Mouse (Mus musculus) kidney, embryonic 16.5 days (tissue): Measurements from ENCODE around the gene Gm20388. TPM values are rescaled to one million over a fixed set of nuclear protein-coding genes. Genes with fewer than 3 reads are reported as not detected.

ENCODE experiments used
- ATAC-seq: fragments of 200-750 bp; cut with Nextera tagmentation; 2 replicates; pipeline ENCODE4 v1.8.0; 2017; ENCODE audit warnings: moderate TSS enrichment; ENCODE audit not compliant: low FRiP score, low TSS enrichment
- H3K27ac ChIP-seq: fragments of 300-500 bp; sonication (generic); 2 replicates; pipeline ENCODE4 v1.5.1; 2014; ENCODE audit warnings: low read length
- H3K27me3 ChIP-seq: fragments of 300-500 bp; sonication (generic); 2 replicates; pipeline ENCODE4 v1.6.1; 2014; ENCODE audit warnings: low read length, control low read depth, mixed read lengths; ENCODE audit not compliant: insufficient read depth
- H3K36me3 ChIP-seq: fragments of 300-500 bp; sonication (generic); 2 replicates; pipeline ENCODE4 v1.6.1; 2014; ENCODE audit warnings: low read length, control low read depth, mixed read lengths; ENCODE audit not compliant: insufficient read depth
- H3K4me1 ChIP-seq: fragments of 300-500 bp; sonication (generic); 2 replicates; pipeline ENCODE4 v1.6.1; 2014; ENCODE audit warnings: low read length, control low read depth, mixed read lengths; ENCODE audit not compliant: insufficient read depth
- H3K4me2 ChIP-seq: fragments of 300-500 bp; sonication (generic); replicated peaks from 2 replicates; pipeline ENCODE4 v1.6.1; 2014; ENCODE audit warnings: low read depth, low read length
- H3K4me3 ChIP-seq: fragments of 300-500 bp; sonication (generic); 2 replicates; pipeline ENCODE4 v1.5.1; 2014; ENCODE audit warnings: mild to moderate bottlenecking, low read length
- H3K9ac ChIP-seq: fragments of 300-500 bp; sonication (generic); replicated peaks from 2 replicates; pipeline ENCODE4 v1.6.1; 2014; ENCODE audit warnings: low read length
- H3K9me3 ChIP-seq: fragments of 300-500 bp; sonication (generic); 2 replicates; pipeline ENCODE4 v1.6.1; 2016; ENCODE audit warnings: low read length, control low read depth
- WGBS: fragments of 180-500 bp; shearing (Covaris S2); extraction: QIAGEN DNeasy Blood & Tissue Kit; methylation state at CpG from one replicate; pipeline ENCODE4 v1.1.7; 2014; 5-methylcytosine and 5-hydroxymethylcytosine counted together
- polyA plus RNA-seq: library from polyadenylated mRNA; unstranded; fragments of >200 nt; fragmentation: Nextera tagmentation; extraction: Ambion mirVana; gene quantifications from 2 replicates; pipeline ENCODE4 v1.2.1, GENCODE M21; 2015

The Gm20388 gene
- polyA plus RNA-seq, 1 experiment from 2014 or later: 7.7 TPM

- 75% methylated on average over 2 of the region's 2 CpGs for WGBS
- H3K4me1 ChIP-seq: peaks cover 6% of the 10 kb centered on the region; the same call in 1 of the 2 replicates
- no peak overlapping the region for H3K9ac ChIP-seq
- H3K36me3 ChIP-seq: no peaks in the 10 kb centered on the region
- no peaks in the 10 kb centered on the region for H3K9me3 ChIP-seq
- no peak overlapping the region for H3K4me3 ChIP-seq
- H3K4me2 ChIP-seq: no peak overlapping the region
- no peak for ATAC-seq
- no peak overlapping the region for H3K27ac ChIP-seq
- H3K27me3 ChIP-seq: no peaks in the 10 kb centered on the region
Measured at GRCm38 (mm10) chr8:122945775-122946174, 3035.1 kb downstream of the Gm20388 start.

DNA sequence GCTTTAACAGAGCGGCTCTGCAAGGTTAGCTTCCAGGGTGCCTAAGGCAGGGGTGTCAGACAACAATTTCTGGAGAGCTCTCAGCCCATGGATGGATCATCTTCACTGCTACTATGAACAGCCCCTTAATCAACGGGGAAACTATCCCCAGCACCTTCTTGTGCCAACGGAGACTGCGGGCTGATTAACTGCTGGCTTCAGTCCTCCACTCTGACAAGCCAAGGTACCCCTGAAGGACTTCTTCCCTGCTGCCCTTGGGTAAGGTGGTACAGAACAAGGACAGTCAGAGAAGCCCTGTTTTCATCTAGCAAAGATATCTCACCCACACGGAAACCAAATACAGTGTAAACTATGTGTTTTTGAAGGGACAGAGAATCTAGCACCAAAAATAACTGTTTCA is 3039.1 kb downstream of the Gm20388 start:
- no peak for ATAC-seq
- 73% methylated on average over 5 of the region's 5 CpGs for WGBS
- no peak overlapping the region for H3K27ac ChIP-seq

GRCm38 (mm10) chr8:122951456-122951855 is 3040.8 kb downstream of the Gm20388 start:
- no peak overlapping the region for H3K9ac ChIP-seq
- no peak overlapping the region for H3K4me2 ChIP-seq
- no peak overlapping the region for H3K27ac ChIP-seq
- H3K27me3 ChIP-seq: no peaks in the 10 kb centered on the region
- no peak for ATAC-seq
- H3K4me1 ChIP-seq: peaks cover 10% of the 10 kb centered on the region; the same call in 1 of the 2 replicates
- no peak overlapping the region for H3K4me3 ChIP-seq
- H3K9me3 ChIP-seq: no peaks in the 10 kb centered on the region
- 90% methylated on average over 5 of the region's 5 CpGs for WGBS
- no peaks in the 10 kb centered on the region for H3K36me3 ChIP-seq

More for the DNA sequence above, 3039.1 kb downstream of the Gm20388 start:
- Histone ChIP-seq H3K4me3 (no peak overlapping the region), H3K9ac (no peak overlapping the region; the same call in 1 of the 2 replicates), H3K4me2 (no peak overlapping the region), H3K4me1 (peaks cover 10% of the 10 kb centered on the region; the same call in 1 of the 2 replicates), H3K9me3 (no peaks in the 10 kb centered on the region), H3K36me3 (no peaks in the 10 kb centered on the region), H3K27me3 (no peaks in the 10 kb centered on the region)

DNA sequence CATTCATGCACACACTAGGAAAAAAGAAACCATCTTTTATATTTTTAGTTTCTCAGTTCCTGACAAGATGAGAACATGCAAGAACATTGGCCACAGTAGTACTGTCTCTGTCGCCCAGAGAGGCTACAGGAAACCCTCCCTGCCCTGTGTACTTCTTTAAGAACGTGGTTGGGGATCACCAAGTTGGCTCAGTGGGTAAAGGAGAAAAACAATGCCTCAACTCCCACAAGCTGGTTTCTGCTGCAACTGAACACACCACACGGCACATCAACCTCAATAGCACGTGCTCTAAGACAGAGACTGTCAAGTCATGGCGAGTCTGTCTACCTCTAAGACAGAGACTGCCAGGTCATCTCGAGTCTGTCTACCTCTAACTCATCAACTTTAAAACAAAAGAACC is 3042.4 kb downstream of the Gm20388 start:
- Histone ChIP-seq H3K27me3 (no peaks in the 10 kb centered on the region), H3K9ac (no peak overlapping the region), H3K27ac (no peak overlapping the region), H3K4me1 (peaks cover 10% of the 10 kb centered on the region; the same call in 1 of the 2 replicates), H3K36me3 (no peaks in the 10 kb centered on the region), H3K9me3 (no peaks in the 10 kb centered on the region), H3K4me2 (no peak overlapping the region), H3K4me3 (no peak overlapping the region)
- 87% methylated on average over 6 of the region's 6 CpGs for WGBS
- no peak for ATAC-seq

DNA sequence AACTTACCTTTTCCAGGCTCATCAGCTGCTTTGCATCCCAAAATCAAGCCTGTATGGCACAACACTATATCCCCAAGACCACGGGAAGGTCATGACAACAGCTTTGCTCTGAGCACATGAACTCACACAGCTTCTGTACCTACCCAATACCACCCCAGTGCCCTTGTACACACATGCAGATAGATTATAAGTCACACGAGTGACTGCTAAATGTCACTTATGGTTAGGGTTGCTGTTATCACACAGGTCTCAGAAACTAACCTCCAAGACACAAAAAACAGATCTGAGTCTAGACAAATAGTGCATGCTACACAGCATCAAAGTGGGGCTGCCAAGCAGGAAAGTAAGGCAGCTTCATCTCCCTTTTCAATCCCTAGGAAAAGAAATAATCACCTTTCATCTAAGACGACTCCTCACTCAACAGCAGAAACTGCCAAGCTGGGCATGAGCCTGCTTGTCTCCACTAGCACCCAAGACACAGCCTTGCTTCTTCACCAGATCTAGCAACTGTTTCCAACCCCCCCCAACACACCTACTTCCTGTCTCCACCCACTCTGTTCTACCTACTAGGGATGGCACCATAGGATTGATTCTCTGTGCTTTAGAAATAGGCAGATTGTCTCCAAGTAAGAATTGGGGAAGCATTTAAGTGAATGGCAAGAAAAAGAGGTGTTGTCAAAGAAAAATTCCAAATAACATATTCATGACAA is 3043.6 kb downstream of the Gm20388 start:
- H3K9ac ChIP-seq: no peak overlapping the region
- no peaks in the 10 kb centered on the region for H3K27me3 ChIP-seq
- H3K9me3 ChIP-seq: no peaks in the 10 kb centered on the region
- no peaks in the 10 kb centered on the region for H3K36me3 ChIP-seq
- peaks cover 10% of the 10 kb centered on the region; the same call in 1 of the 2 replicates for H3K4me1 ChIP-seq
- WGBS: 71% methylated on average over 3 of the region's 3 CpGs
- no peak for ATAC-seq
- no peak overlapping the region for H3K4me3 ChIP-seq
- no peak overlapping the region for H3K4me2 ChIP-seq
- no peak overlapping the region for H3K27ac ChIP-seq

DNA sequence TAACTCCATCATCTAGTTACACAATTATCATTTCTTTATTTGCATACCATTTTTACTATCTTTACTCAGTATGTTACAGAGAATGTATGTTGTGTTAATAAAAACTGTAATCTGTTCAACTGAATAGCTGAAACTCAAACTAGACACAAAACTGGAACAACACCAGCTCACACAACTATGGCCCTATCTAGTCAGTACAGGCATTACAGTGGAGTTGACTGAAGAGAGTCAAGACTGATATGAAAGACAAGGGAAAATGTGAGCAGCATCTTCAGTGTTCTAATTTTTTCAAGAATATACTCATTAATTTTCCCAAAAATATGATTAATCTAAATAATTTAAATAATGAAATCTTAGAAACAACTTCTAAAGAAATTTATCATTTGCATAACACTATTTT is 3044.6 kb downstream of the Gm20388 start:
- 0 out of 2 replicates have a peak, but pooled peaks cover 4% of the 10 kb centered on the region for H3K4me1 ChIP-seq
- no peaks in the 10 kb centered on the region for H3K36me3 ChIP-seq
- no peak overlapping the region for H3K4me3 ChIP-seq
- H3K27ac ChIP-seq: no peak overlapping the region
- H3K27me3 ChIP-seq: no peaks in the 10 kb centered on the region
- no peak overlapping the region for H3K9ac ChIP-seq
- H3K4me2 ChIP-seq: no peak overlapping the region
- H3K9me3 ChIP-seq: no peaks in the 10 kb centered on the region
- ATAC-seq: no peak

DNA sequence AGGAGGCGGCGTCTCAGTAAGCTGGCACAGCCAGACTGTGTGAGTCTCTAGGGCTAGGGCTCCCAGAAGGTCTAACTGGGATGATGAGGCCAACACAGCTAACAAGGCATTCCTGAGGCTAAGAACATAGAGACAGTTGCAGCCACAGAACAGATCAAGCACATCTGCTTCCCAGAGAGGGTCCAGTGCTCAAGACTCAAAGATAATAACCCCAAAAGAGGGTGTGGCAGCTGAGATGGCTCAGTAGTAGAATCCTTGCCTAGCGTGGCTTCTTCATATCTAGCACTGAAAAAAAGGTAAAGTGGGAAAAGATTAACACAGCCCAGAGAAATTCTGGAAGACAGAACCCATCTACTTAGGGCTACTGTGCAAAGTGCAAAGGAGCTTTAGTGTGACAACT is 3045.4 kb downstream of the Gm20388 start:
- Histone ChIP-seq H3K4me1 (peaks cover 12% of the 10 kb centered on the region), H3K36me3 (no peaks in the 10 kb centered on the region), H3K9me3 (no peaks in the 10 kb centered on the region), H3K4me2 (no peak overlapping the region), H3K9ac (no peak overlapping the region), H3K27ac (no peak overlapping the region), H3K4me3 (no peak overlapping the region), H3K27me3 (no peaks in the 10 kb centered on the region)
- 95% methylated on average over 3 of the region's 3 CpGs for WGBS
- no peak for ATAC-seq

- no peak for ATAC-seq
- WGBS: 61% methylated on average over 5 of the region's 5 CpGs
- Histone ChIP-seq H3K36me3 (no peaks in the 10 kb centered on the region), H3K9me3 (no peaks in the 10 kb centered on the region), H3K4me2 (no peak overlapping the region), H3K9ac (no peak overlapping the region), H3K27me3 (no peaks in the 10 kb centered on the region), H3K27ac (no peak overlapping the region), H3K4me3 (no peak overlapping the region), H3K4me1 (peaks cover 26% of the 10 kb centered on the region)
Measured at GRCm38 (mm10) chr8:122960323-122960722, 3049.7 kb downstream of the Gm20388 start.

GRCm38 (mm10) chr8:122960932-122961331 is 3050.3 kb downstream of the Gm20388 start:
- H3K9ac ChIP-seq: no peak overlapping the region
- ATAC-seq: peak; percentile 42; the same call in 1 of the 2 replicates
- H3K36me3 ChIP-seq: no peaks in the 10 kb centered on the region
- H3K4me1 ChIP-seq: peaks cover 26% of the 10 kb centered on the region
- H3K27ac ChIP-seq: peak overlapping the region; percentile 1; the same call in 1 of the 2 replicates
- 0 out of 2 replicates have a peak overlapping the region, but pooled peaks have one; percentile 33 for H3K4me2 ChIP-seq
- H3K4me3 ChIP-seq: no peak overlapping the region
- 20% methylated on average over 1 of the region's 1 CpGs for WGBS
- H3K9me3 ChIP-seq: no peaks in the 10 kb centered on the region
- H3K27me3 ChIP-seq: no peaks in the 10 kb centered on the region

DNA sequence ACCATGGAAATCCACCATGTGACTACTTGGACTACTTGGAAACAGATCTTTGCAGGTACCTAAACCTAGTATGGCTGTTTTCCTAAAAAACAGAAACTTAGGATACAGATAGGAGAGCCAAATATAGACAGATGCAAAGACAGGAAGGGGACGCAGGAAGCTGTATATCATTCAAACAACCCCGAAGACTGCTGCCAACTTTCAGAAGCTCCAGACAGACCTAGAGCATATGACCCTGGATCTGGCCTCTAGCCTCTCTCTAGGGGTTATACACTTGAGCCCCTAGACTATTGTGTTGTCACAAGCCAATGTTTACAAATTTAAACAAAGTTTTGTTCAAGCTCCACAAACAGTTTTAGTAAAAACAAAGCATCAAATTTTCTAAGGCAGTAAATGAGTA is 3050.8 kb downstream of the Gm20388 start:
- Histone ChIP-seq H3K36me3 (no peaks in the 10 kb centered on the region), H3K4me1 (peaks cover 26% of the 10 kb centered on the region), H3K9me3 (no peaks in the 10 kb centered on the region), H3K4me3 (no peak overlapping the region), H3K27ac (peak overlapping the region; percentile 1; the same call in 1 of the 2 replicates), H3K9ac (no peak overlapping the region), H3K27me3 (no peaks in the 10 kb centered on the region), H3K4me2 (peak overlapping the region; percentile 33; the same call in 1 of the 2 replicates)
- no peak for ATAC-seq
- 10% methylated on average over 2 of the region's 2 CpGs for WGBS
